Mouse (Mus musculus): ENCODE data around the gene Zfp326. TPM values are rescaled to one million over a fixed set of nuclear protein-coding genes. Genes with fewer than 3 reads are reported as not detected.

Zfp326 gene
- polyA plus RNA-seq, 1 experiment = 23.0 TPM

Other genes starting within 250 kb of the Zfp326 start
- 2.2 and 5.6 TPM in 2 replicates for gene Lrrc8d, start 176.6 kb upstream of the Zfp326 start, polyA plus RNA-seq (2012; rRNA removed)